Mouse (Mus musculus): ENCODE results near the gene Myct1.
A peak's percentile ranks its signal among the peaks of the same experiment; 100 is the strongest.

Myct1 gene

GRCm38 (mm10) chr10:5615186-5616040 lies 21.8 kb downstream of the Myct1 start:
- no peak for DNase-seq (ENCODE audit: low read depth)

GRCm38 (mm10) chr10:5626268-5626667 lies 32.7 kb downstream of the Myct1 start:
- no peak for DNase-seq (ENCODE audit: low read depth)

GRCm38 (mm10) chr10:5633672-5634200 lies 40.2 kb downstream of the Myct1 start:
- DNase-seq (ENCODE audit: low read depth) = no peak

DNA sequence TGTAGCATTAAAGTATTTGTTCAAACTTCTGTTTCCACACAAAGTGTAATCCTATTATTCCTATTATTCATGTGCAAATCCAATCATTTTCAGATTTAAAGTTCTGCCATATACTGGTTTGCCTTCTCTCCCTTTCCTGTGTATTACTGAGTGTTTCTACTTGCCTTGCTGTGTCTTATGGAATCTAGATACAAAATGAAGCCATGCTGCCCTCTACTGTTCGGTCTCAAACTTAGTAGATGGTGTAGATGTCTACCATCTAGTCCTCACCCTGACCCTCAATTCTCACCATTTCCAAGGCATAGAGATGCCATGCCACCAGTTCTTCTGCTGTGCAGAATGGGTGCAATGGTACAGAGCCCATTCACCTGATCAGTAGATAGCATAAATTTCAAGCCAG lies 40.8 kb downstream of the Myct1 start:
- DNase-seq (ENCODE audit: low read depth) = peak; percentile 17

DNA sequence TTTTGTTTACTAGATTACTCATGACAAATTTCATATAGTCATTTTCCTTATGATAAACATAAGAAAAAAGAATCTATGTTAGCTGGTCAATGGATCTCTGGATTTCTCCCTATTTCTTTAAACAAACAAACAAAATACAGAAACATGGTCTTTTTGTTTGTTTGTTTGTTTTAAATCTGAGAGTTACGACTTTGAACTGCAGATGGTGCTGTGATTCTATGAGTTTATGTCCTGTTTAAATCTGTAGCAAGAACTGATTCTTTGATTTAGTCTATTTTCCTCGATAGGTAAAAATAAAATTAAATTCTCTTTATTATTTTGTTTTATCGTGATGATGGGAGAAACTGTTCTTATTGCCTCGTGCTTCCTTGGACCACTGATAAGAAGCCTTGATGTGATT lies 43.7 kb downstream of the Myct1 start:
- no peak for DNase-seq (ENCODE audit: low read depth)

DNA sequence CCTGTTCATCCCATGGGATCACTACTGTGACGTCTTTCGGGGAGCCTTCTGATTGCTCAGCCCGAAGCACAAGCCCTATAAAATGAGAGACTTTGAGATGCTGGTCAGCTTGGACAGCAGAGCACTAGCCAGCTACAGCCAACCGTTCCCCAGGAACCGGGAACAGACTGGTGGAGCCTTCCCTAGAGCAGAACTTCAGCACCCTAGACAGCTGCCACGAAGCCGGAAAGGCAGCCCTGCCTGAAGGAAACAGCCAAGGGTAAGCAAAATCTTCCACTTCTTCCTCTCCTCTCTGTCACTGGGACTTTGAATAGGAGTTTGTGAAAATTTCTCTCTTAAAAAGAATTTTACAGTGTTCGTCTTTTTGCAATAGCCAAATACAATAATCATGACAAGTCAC lies 45.5 kb downstream of the Myct1 start, which contains the start of gene Vip:
Vip (plus strand) TSS at position 107 of the 400 bp plus-strand sequence.
- DNase-seq (ENCODE audit: low read depth) = no peak
